Mouse (Mus musculus) forebrain, embryonic 10.5 days (tissue): ENCODE measurements around the gene Cfap77. TPM values are rescaled to one million over a fixed set of nuclear protein-coding genes. Genes with fewer than 3 reads are reported as not detected.
A peak's percentile ranks its signal among the peaks of the same experiment; 100 is the strongest.

Source experiments
- DNase-seq: peaks from one replicate; pipeline ENCODE4 v3.0.0-alpha.2; 2017; ENCODE audit warnings: low spot score; ENCODE audit errors: extremely low spot score
- H3K27ac ChIP-seq: fragments of 300-500 bp; sonication (generic); 2 replicates; pipeline ENCODE4 v1.5.1; 2016; ENCODE audit warnings: mild to moderate bottlenecking
- H3K27me3 ChIP-seq: fragments of 300-500 bp; sonication (generic); 2 replicates; pipeline ENCODE4 v1.6.1; 2016; ENCODE audit warnings: mild to moderate bottlenecking; ENCODE audit not compliant: poor library complexity, severe bottlenecking
- H3K36me3 ChIP-seq: fragments of 300-500 bp; sonication (generic); replicated peaks from 2 replicates; pipeline ENCODE4 v1.6.1; 2016; ENCODE audit warnings: mild to moderate bottlenecking, moderate library complexity
- H3K4me1 ChIP-seq: fragments of 300-500 bp; sonication (generic); 2 replicates; pipeline ENCODE4 v1.6.1; 2016
- H3K4me3 ChIP-seq: fragments of 300-500 bp; sonication (generic); 2 replicates; pipeline ENCODE4 v1.5.1; 2016; ENCODE audit warnings: mild to moderate bottlenecking, moderate library complexity
- H3K9me3 ChIP-seq: fragments of 300-500 bp; sonication (generic); 2 replicates; pipeline ENCODE4 v1.6.1; 2016; ENCODE audit warnings: mild to moderate bottlenecking, moderate library complexity
- WGBS: fragments of 180-500 bp; shearing (Covaris S2); methylation state at CpG from one replicate; pipeline ENCODE4 v1.1.7; 2016; 5-methylcytosine and 5-hydroxymethylcytosine counted together
- polyA plus RNA-seq: library from polyadenylated mRNA; unstranded; fragments of >200 nt; fragmentation: Nextera tagmentation; extraction: Ambion mirVana; gene quantifications from 2 replicates; pipeline ENCODE4 v1.2.1, GENCODE M21; 2016

Gene Cfap77
- polyA plus RNA-seq, 1 experiment from 2014 or later = 0.67 TPM

DNA sequence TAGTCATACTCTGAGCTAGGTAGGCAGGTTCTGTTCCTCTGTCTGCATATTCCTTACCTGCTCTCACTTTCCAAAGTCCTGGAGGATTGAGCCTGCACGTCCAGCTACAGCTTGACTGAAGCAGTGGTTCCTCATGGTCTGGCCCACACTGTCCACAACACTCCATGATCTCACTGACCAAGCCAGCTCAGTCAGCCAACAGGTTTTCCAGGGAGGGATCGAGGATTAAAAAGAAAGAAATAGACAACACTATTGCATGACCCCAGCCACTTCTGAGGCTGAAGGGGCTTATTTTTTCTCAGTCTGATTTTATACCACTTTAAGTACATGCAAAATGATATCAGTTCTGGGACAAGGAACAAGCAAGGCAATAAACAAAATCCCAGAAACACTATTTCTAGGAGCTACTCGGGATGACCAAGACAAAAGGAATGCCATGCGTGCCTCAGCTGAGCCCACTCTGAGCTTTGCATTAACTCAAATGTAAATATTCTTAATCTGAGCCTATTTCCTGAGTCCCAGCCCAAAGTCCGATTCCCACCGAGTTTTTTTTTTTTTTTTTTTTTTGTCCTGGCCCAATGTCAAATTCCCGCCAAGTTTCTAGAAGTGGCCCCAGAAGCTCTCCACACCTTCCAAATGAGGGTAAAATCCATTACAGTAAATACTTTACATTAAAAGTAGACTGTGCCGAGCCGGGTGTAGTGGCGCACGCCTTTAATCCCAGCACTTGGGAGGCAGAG, 20.6 kb upstream of the Cfap77 start:
- WGBS = 91% methylated on average over 11 of the region's 11 CpGs
- H3K36me3 ChIP-seq = peaks cover 96% of the 10 kb centered on the region

GRCm38 (mm10) chr2:29074676-29075075, 19.8 kb upstream of the Cfap77 start:
- no peak for DNase-seq
- H3K4me1 ChIP-seq = no peaks in the 10 kb centered on the region
- H3K27ac ChIP-seq = no peak overlapping the region
- no peak overlapping the region for H3K4me3 ChIP-seq
- H3K36me3 ChIP-seq = peaks cover 95% of the 10 kb centered on the region
- no peaks in the 10 kb centered on the region for H3K9me3 ChIP-seq
- no peaks in the 10 kb centered on the region for H3K27me3 ChIP-seq
- WGBS = 95% methylated on average over 7 of the region's 7 CpGs

More for the DNA sequence above, 20.6 kb upstream of the Cfap77 start:
- Histone ChIP-seq H3K9me3 (no peaks in the 10 kb centered on the region), H3K4me3 (no peak overlapping the region), H3K4me1 (no peaks in the 10 kb centered on the region), H3K27me3 (no peaks in the 10 kb centered on the region), H3K27ac (no peak overlapping the region)
- no peak for DNase-seq

DNA sequence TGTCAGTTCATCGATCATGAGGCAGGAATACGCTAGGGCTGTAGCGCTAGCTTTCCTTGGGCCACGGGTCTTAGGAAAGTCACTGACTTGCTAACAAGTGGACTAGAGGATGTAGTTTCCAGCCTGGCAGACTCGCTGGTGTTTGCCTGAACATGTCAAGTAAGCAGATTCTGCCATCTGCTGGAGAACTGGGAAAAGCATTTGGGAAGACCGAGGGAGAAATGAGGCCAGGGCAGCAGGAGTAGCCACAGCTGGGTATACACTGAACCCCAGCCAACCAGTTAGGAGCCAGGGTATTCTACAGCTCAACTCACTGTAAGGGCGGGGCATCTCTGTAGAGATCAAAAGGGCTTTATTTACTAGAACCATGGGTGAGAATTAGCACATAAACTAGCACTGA, 11.5 kb upstream of the Cfap77 start:
- Histone ChIP-seq H3K4me1 (peaks cover under 1% of the 10 kb centered on the region), H3K27ac (no peak overlapping the region), H3K9me3 (no peaks in the 10 kb centered on the region), H3K4me3 (no peak overlapping the region), H3K27me3 (no peaks in the 10 kb centered on the region), H3K36me3 (peaks cover 64% of the 10 kb centered on the region)
- DNase-seq = no peak
- 63% methylated on average over 7 of the region's 7 CpGs for WGBS

GRCm38 (mm10) chr2:29065796-29066195, 10.9 kb upstream of the Cfap77 start:
- WGBS = 88% methylated on average over 6 of the region's 6 CpGs

DNA sequence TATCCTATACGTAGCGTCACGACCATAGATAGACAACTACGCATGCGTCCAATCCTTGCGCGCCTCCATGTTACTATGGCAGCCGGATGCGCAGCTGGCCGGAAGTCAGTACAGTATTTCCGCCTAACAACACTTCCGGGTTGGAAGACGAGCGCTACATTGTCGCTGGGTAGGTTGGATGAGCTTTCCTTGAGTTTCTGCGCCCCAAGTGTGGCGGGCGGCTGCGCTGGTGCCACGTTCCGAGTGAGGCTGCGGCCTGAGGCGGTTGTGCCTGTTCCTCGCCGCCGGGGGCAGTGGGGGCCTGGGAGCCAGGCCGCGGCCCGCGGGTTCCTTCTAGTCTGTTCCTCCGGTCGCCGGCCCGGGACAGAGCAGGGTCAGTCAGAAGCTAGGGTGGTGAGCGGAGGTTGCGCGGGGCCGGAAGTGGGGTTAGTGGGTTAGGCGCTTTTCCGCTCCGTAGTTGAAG, 5.3 kb upstream of the Cfap77 start, which contains the start of gene Ttf1:
Gene Ttf1, plus strand, starts transcription at position 128 of the 463 bp plus-strand sequence.
- DNase-seq = peak; percentile 93
- Histone ChIP-seq H3K27me3 (peaks cover 39% of the 10 kb centered on the region), H3K9me3 (no peaks in the 10 kb centered on the region), H3K4me3 (peak within 1 kb of the TSS; percentile 96), H3K4me1 (peaks cover 16% of the 10 kb centered on the region), H3K36me3 (peaks cover 5% of the 10 kb centered on the region), H3K27ac (peak within 1 kb of the TSS; percentile 92)
- under 1% methylated on average over 41 of the region's 41 CpGs for WGBS

More at GRCm38 (mm10) chr2:29065796-29066195, 10.9 kb upstream of the Cfap77 start:
- H3K36me3 ChIP-seq = peaks cover 58% of the 10 kb centered on the region
- H3K4me3 ChIP-seq = no peak overlapping the region
- H3K9me3 ChIP-seq = no peaks in the 10 kb centered on the region
- peaks cover 7% of the 10 kb centered on the region for H3K4me1 ChIP-seq
- no peak overlapping the region for H3K27ac ChIP-seq
- DNase-seq = no peak
- no peaks in the 10 kb centered on the region for H3K27me3 ChIP-seq

- Histone ChIP-seq H3K9me3 (no peaks in the 10 kb centered on the region), H3K27me3 (peaks cover 94% of the 10 kb centered on the region), H3K36me3 (no peaks in the 10 kb centered on the region), H3K4me1 (peaks cover 22% of the 10 kb centered on the region), H3K4me3 (peak overlapping the region; percentile 63), H3K27ac (peak overlapping the region; percentile 90)
- peak; percentile 41 for DNase-seq
- WGBS = 2% methylated on average over 30 of the region's 30 CpGs
Measured at GRCm38 (mm10) chr2:29054545-29054935, 326 bp downstream of the Cfap77 start.

- DNase-seq = peak; percentile 74
- Histone ChIP-seq H3K4me1 (peaks cover 22% of the 10 kb centered on the region), H3K4me3 (peak overlapping the region; percentile 63), H3K36me3 (no peaks in the 10 kb centered on the region), H3K9me3 (no peaks in the 10 kb centered on the region), H3K27me3 (peaks cover 98% of the 10 kb centered on the region), H3K27ac (no peak overlapping the region)
- 4% methylated on average over 20 of the region's 20 CpGs for WGBS
Measured at GRCm38 (mm10) chr2:29053802-29054544, 893 bp downstream of the Cfap77 start.

GRCm38 (mm10) chr2:29052943-29053454, 1.9 kb downstream of the Cfap77 start:
- H3K36me3 ChIP-seq = no peaks in the 10 kb centered on the region
- no peak overlapping the region for H3K4me3 ChIP-seq
- 31% methylated on average over 4 of the region's 4 CpGs for WGBS
- no peak overlapping the region for H3K27ac ChIP-seq
- DNase-seq = peak; percentile 51
- peaks cover 22% of the 10 kb centered on the region for H3K4me1 ChIP-seq
- H3K27me3 ChIP-seq = peaks cover 99% of the 10 kb centered on the region
- no peaks in the 10 kb centered on the region for H3K9me3 ChIP-seq

DNA sequence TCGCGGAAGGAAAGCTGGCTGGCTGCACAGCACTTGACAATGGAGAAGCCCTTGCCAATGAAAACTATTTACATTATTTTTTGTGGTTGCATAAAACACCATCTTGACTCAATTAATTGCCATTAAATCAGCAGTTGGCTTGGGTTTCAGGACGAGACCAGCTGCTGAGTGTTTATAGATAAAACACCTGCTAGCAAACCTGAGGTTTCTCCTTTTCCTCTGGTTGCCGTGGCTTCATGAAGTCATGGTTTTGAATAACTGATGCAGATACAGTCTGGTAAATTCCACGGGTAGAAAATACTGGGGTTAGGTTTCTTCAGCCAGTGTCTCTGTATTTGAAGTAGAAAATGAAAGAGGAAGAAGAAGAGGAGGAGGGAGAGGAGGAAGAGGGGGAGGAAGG, 2.9 kb downstream of the Cfap77 start:
- Histone ChIP-seq H3K9me3 (no peaks in the 10 kb centered on the region), H3K27me3 (peaks cover 99% of the 10 kb centered on the region), H3K36me3 (no peaks in the 10 kb centered on the region), H3K27ac (no peak overlapping the region), H3K4me3 (no peak overlapping the region), H3K4me1 (peaks cover 22% of the 10 kb centered on the region)
- DNase-seq = no peak
- WGBS = 73% methylated on average over 5 of the region's 5 CpGs

- peak overlapping the region; percentile 18; the same call in 1 of the 2 replicates for H3K4me3 ChIP-seq
- DNase-seq = peak; percentile 35
- H3K36me3 ChIP-seq = no peaks in the 10 kb centered on the region
- H3K27me3 ChIP-seq = peaks cover 100% of the 10 kb centered on the region
- H3K27ac ChIP-seq = no peak overlapping the region
- no peaks in the 10 kb centered on the region for H3K9me3 ChIP-seq
- 14% methylated on average over 16 of the region's 16 CpGs for WGBS
- peaks cover 37% of the 10 kb centered on the region for H3K4me1 ChIP-seq
Measured at GRCm38 (mm10) chr2:29046151-29046550, 8.7 kb downstream of the Cfap77 start.

DNA sequence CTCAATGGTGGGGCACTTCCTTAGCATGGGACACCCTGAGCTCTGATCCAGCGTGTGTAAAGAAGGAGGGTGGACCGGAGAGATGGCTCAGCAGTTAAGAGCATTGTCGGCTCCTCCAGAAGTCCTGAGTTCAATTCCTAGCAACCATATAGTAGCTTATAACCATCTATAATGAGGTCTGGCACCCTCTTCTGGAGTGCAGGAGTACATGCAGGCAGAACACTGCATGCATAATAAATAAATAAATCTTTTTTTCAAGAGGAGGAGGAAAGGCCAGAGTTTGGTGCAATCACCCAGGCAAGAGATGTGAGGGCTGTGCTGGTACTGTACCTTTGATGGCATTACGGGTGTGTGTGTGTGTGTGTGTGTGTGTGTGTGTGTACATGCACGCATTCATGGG, 12.7 kb downstream of the Cfap77 start:
- no peak overlapping the region for H3K4me3 ChIP-seq
- peaks cover 52% of the 10 kb centered on the region for H3K4me1 ChIP-seq
- H3K27me3 ChIP-seq = peaks cover 100% of the 10 kb centered on the region

DNA sequence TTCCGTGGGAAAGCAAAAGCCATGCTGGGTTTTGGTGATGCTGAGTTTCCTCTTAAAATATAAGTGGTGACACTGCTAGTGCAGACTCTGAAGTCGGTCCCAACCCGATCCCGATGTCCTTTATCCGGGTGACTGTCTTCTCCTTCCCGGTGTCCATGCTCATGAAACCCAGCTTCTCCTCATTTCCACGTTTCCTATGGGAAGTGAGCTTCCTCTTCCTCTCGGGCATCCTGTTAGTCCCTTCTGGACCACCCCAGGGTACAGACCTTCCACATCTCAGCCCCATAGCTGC, 13.4 kb downstream of the Cfap77 start:
- H3K4me1 ChIP-seq = peaks cover 48% of the 10 kb centered on the region

More for the DNA sequence above, 12.7 kb downstream of the Cfap77 start:
- no peak for DNase-seq
- no peaks in the 10 kb centered on the region for H3K36me3 ChIP-seq
- 75% methylated on average over 5 of the region's 5 CpGs for WGBS
- peak overlapping the region; percentile 45; the same call in 1 of the 2 replicates for H3K27ac ChIP-seq
- H3K9me3 ChIP-seq = no peaks in the 10 kb centered on the region

More for the DNA sequence above, 13.4 kb downstream of the Cfap77 start:
- Histone ChIP-seq H3K36me3 (no peaks in the 10 kb centered on the region), H3K27me3 (peaks cover 100% of the 10 kb centered on the region), H3K4me3 (peak overlapping the region; percentile 23; the same call in 1 of the 2 replicates), H3K27ac (peak overlapping the region; percentile 45), H3K9me3 (no peaks in the 10 kb centered on the region)
- 8% methylated on average over 8 of the region's 8 CpGs for WGBS
- no peak for DNase-seq
